23 mouse cellular contexts compared by ENCODE assay signal in genomic region chr2:139840941-139841340, GRCm38 (mm10).
DNase-seq lines count a peak whose midpoint lies in the region; ATAC-seq and TF ChIP-seq lines count a peak whose summit lies in the region.
"Had no signal": no experiment of that assay in that cellular context is flagged by ENCODE, and none has a peak within 500 bp of the region (broad histone marks: within the 10 kb centered on the region; RNA-seq: fewer than 3 reads in every experiment).

No protein-coding gene starts in this region.

- no peak for TF ChIP-seq POLR2A in bone marrow macrophage, adult 2 months (IDR thresholded peaks at IDR 0.05; ENCODE audit: borderline replicate concordance, low read depth, low read length)

- no peak for DNase-seq in lung, embryonic 14.5 days
- no peak for DNase-seq in lung, postnatal 10 days
- DNase-seq in CD4-positive helper T cell, adult 2 months (ENCODE audit: low read depth, low spot score), result peak; percentile 24
- no peak for DNase-seq in heart, postnatal 36 days
- no peak for DNase-seq in cerebellum, adult 9-11 months
- DNase-seq: adrenal gland, postnatal 10 days; cerebellum, adult 11-12 months; cerebellum, adult 9-10 months; cerebellum, postnatal 36 days; forebrain, postnatal 0 days; gastrocnemius, adult 2 months; gastrocnemius, postnatal 25 days; heart, adult 11 months; heart, postnatal 4 days; kidney, adult 11 months had no signal

- no peak overlapping the region; the same call in 1 of the 2 replicates for H3K27ac ChIP-seq in lung, embryonic 14.5 days (ENCODE audit: low read depth)
- peak overlapping the region; percentile 23; the same call in 1 of the 2 replicates for H3K27ac ChIP-seq in bone marrow macrophage, adult 2 months (ENCODE audit: insufficient read depth, low read depth, low read length)
- H3K27ac ChIP-seq in midbrain, embryonic 13.5 days, result no peak overlapping the region
- H3K27ac ChIP-seq: embryonic facial prominence, embryonic 13.5 days; forebrain, embryonic 13.5 days; gastrocnemius, adult 2 months; heart, embryonic 13.5 days; hindbrain, embryonic 12.5 days had no signal

- peak; percentile 47 for ATAC-seq in lung, embryonic 14.5 days (ENCODE audit: insufficient read depth)
- ATAC-seq in inflammation-experienced regulatory T-cells, adult 6 months, result peak; percentile 30
- ATAC-seq in midbrain, embryonic 13.5 days, result no peak
- ATAC-seq: forebrain, embryonic 13.5 days; forebrain, postnatal 0 days; hindbrain, embryonic 16.5 days had no signal

- no peaks in the 10 kb centered on the region for H3K4me1 ChIP-seq in lung, embryonic 14.5 days (ENCODE audit: insufficient read depth)
- H3K4me1 ChIP-seq in bone marrow macrophage, adult 2 months (ENCODE audit: control insufficient read depth, insufficient read depth, low read length), result peaks cover 5% of the 10 kb centered on the region
- H3K4me1 ChIP-seq in midbrain, embryonic 13.5 days (replicated peaks), result no peaks in the 10 kb centered on the region
- H3K4me1 ChIP-seq: embryonic facial prominence, embryonic 13.5 days; forebrain, embryonic 13.5 days; heart, embryonic 13.5 days; hindbrain, embryonic 12.5 days had no signal

- H3K27me3 ChIP-seq in lung, embryonic 14.5 days (ENCODE audit: insufficient read depth, low read length), result no peaks in the 10 kb centered on the region
- no peaks in the 10 kb centered on the region for H3K27me3 ChIP-seq in midbrain, embryonic 13.5 days
- H3K27me3 ChIP-seq: embryonic facial prominence, embryonic 13.5 days; forebrain, embryonic 13.5 days; heart, embryonic 13.5 days; hindbrain, embryonic 12.5 days had no signal

- no peak overlapping the region for H3K9ac ChIP-seq in lung, embryonic 14.5 days
- H3K9ac ChIP-seq in midbrain, embryonic 13.5 days (replicated peaks), result no peak overlapping the region
- H3K9ac ChIP-seq: embryonic facial prominence, embryonic 13.5 days; forebrain, embryonic 13.5 days; forebrain, postnatal 0 days; heart, embryonic 13.5 days; hindbrain, embryonic 12.5 days had no signal

- H3K4me2 ChIP-seq in lung, embryonic 14.5 days, result no peak overlapping the region
- H3K4me2 ChIP-seq in midbrain, embryonic 13.5 days (replicated peaks), result no peak overlapping the region
- H3K4me2 ChIP-seq: embryonic facial prominence, embryonic 13.5 days; forebrain, embryonic 13.5 days; heart, embryonic 13.5 days; hindbrain, embryonic 12.5 days had no signal

- H3K36me3 ChIP-seq in lung, embryonic 14.5 days (ENCODE audit: insufficient read depth), result no peaks in the 10 kb centered on the region
- H3K36me3 ChIP-seq in midbrain, embryonic 13.5 days, result no peaks in the 10 kb centered on the region
- H3K36me3 ChIP-seq: embryonic facial prominence, embryonic 13.5 days; heart, embryonic 13.5 days; hindbrain, embryonic 12.5 days had no signal

- 50% methylated on average over 5 of the region's 5 CpGs for WGBS in lung, embryonic 14.5 days
- WGBS in midbrain, embryonic 13.5 days, result 65% methylated on average over 5 of the region's 5 CpGs

- no peak for TF ChIP-seq CTCF in lung, embryonic 14.5 days (IDR thresholded peaks at IDR 0.05; ENCODE audit: low read depth)
- no peak for TF ChIP-seq CTCF in bone marrow macrophage, adult 2 months (IDR thresholded peaks at IDR 0.05; ENCODE audit: low read depth, low read length)

- H3K4me3 ChIP-seq in lung, embryonic 14.5 days (ENCODE audit: low read depth, low read length), result no peak overlapping the region
- H3K4me3 ChIP-seq in bone marrow macrophage, adult 2 months (ENCODE audit: insufficient read depth, low read length), result no peak overlapping the region
- no peak overlapping the region for H3K4me3 ChIP-seq in midbrain, embryonic 13.5 days (replicated peaks)
- H3K4me3 ChIP-seq: embryonic facial prominence, embryonic 13.5 days; forebrain, embryonic 13.5 days; gastrocnemius, adult 2 months; heart, embryonic 13.5 days; hindbrain, embryonic 12.5 days had no signal

- intact Hi-C loops in heart, postnatal 36 days (cut with DNase I), result no loop called here

- no peaks in the 10 kb centered on the region for H3K9me3 ChIP-seq in lung, embryonic 14.5 days (ENCODE audit: low read depth, low read length)
- H3K9me3 ChIP-seq in midbrain, embryonic 13.5 days, result no peaks in the 10 kb centered on the region
- H3K9me3 ChIP-seq: embryonic facial prominence, embryonic 13.5 days; forebrain, embryonic 13.5 days; heart, embryonic 13.5 days; hindbrain, embryonic 12.5 days had no signal
